Mouse (Mus musculus): Measurements from ENCODE around the gene Hdac11.
"Not testable (repeated sequence)": the region's sequence is repeated elsewhere in the genome, so short reads cannot be mapped to it uniquely, and the experiment has no call there.

Hdac11 gene

DNA sequence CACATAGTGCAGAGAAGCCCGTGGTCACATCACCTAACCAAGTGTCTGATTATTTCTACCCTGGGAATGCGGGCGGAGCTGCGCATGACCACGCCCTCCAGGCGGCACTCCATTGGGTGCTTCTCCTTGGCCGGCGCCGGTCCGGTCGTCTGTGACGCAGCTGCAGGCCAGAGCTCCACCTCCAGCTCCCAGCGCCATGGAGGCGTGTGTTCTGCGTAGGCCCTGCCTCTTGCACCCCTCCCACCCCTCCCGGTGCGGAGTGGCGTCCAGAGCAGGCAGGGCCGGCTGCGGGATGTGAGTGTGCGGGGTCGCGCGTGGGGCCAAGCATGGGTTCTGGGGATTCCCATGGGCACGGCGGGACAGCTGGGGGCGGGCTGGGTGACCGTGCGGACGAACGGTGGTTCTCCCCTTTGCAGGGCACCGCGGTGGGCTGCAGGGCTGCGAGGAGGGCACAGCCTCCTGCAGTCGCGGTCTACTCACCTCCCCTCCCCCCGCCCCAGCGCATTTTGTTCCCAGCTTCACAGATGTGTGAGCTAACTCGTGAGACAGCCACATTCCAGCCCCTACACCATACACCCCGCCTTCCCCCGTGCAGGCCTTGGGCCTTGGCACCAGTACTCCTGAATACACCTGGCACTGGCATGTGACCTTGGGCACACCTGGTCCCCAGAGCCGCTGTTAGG, at the start of gene Hdac11:
TSS of gene Hdac11 (plus strand) at position 112 of the 683 bp plus-strand sequence.
- DNase-seq (ENCODE audit: low spot score), result peak; percentile 64

GRCm38 (mm10) chr6:91108301-91108916, 48.1 kb upstream of the Hdac11 start:
- no peak for DNase-seq (ENCODE audit: low spot score)

- no peak for DNase-seq (ENCODE audit: low spot score)
These were observed 47.5 kb upstream of the Hdac11 start for GRCm38 (mm10) chr6:91108917-91109450.

GRCm38 (mm10) chr6:91109489-91109888, 47.0 kb upstream of the Hdac11 start:
- no peak for DNase-seq (ENCODE audit: low spot score)

DNA sequence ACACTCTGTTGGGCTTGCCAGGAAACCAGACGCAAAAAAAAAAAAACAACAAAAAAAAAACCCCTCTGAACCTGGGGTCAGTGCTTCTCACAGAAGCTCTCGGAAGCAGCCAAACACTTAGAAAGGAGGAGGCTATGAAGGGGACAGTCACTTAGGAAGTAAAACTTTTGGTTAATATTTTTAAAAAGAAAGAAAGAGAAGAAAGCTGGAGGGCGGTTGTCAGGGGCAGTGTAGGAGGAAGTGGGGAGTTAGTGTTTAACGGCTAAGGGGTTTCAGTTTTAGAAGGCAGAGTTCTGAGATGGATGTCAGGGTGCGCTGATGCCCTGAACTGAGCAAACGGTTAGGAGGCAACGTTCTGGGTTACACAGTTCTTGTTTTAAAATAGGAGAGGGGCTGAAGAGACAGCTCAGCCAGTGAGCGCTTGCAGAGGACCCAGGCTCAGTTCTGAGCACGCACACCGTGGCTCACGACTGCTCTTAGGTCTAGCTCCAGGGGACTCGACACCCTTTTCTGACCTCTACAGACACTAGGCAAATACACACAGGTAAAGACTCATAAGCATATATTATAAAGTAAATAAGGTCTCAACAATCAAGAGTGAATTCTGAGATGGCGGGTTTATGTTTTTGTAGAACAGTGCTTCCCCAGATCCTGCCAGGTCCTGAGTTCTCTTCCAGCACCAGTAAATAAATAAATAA, 46.0 kb upstream of the Hdac11 start:
- no peak for DNase-seq (ENCODE audit: low spot score)

DNA sequence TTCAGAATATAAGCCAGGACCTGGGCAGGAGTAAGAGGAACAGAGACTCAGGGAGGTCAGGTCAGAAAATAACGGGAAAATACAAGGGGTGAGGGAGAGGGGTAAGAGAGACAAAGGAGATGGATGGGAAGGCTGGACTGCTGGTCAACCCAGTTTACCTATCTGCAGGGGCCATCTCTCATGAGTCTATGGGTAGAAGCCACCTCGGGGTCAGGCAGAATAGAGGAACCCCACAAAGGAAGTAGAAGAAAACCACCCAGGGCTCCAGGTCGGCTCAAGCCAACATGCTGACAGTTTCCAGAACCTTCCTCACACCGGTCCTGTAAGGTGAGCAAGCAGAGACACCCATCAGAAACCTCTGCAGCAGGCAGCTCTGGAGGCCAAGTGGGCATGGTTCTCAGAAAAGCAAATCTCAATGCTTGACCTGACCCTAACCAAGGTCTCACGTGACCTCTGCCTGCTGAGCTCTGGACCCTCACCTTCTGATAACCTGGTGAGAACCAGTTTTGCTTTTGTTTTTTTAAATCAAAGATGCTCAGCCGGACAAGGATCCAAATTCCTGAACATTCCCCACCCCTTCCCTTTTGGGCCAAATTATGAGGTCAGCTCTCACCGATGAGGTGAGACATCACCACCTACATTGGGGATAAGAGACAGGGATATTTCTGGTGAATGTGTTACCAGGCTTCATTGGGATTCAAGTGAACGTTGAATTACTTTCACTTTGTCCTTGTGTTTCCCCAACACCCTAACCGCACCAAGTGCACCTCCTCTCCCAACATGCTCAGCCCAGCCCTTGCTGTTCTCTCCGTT, 45.1 kb upstream of the Hdac11 start:
- no peak for DNase-seq (ENCODE audit: low spot score)

DNA sequence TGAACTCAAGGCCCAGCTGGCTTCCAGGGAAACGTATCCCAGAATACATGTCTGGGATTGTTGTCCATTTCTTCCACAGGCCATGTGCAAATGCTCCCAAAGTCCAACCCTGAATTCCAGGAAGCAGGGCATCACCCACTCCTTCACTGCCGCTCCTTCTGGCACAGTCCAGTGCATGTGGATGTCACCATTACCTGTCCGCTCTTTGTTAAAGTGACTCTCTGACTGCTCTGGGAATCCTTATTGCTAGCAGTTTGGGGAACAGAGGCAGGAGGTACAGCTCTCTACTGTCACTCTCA, 44.6 kb upstream of the Hdac11 start:
- DNase-seq (ENCODE audit: low spot score), result no peak

GRCm38 (mm10) chr6:91114716-91115115, 41.7 kb upstream of the Hdac11 start:
- DNase-seq (ENCODE audit: low spot score), result no peak

DNA sequence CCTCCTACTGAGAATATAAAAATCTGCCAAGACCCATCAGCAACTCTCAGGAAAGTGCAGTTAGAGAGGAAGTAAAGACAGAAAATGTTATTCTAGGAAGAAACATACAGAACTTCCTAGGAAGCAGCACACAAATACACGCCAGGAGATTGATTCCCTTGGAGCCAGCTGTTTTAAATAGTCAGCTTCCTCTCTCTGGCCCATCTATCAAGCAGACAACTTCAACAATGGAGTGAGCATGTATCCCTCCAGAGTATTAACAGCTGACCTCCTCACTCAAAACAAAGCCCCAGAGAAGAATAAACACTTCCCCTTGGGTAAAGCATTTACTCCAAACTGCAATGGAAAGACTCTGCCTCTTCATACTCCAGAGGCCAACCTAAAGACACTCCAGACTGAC, 41.3 kb upstream of the Hdac11 start:
- no peak for DNase-seq (ENCODE audit: low spot score)

- DNase-seq (ENCODE audit: low spot score), result no peak
These were observed 40.6 kb upstream of the Hdac11 start for GRCm38 (mm10) chr6:91115863-91116243.

DNA sequence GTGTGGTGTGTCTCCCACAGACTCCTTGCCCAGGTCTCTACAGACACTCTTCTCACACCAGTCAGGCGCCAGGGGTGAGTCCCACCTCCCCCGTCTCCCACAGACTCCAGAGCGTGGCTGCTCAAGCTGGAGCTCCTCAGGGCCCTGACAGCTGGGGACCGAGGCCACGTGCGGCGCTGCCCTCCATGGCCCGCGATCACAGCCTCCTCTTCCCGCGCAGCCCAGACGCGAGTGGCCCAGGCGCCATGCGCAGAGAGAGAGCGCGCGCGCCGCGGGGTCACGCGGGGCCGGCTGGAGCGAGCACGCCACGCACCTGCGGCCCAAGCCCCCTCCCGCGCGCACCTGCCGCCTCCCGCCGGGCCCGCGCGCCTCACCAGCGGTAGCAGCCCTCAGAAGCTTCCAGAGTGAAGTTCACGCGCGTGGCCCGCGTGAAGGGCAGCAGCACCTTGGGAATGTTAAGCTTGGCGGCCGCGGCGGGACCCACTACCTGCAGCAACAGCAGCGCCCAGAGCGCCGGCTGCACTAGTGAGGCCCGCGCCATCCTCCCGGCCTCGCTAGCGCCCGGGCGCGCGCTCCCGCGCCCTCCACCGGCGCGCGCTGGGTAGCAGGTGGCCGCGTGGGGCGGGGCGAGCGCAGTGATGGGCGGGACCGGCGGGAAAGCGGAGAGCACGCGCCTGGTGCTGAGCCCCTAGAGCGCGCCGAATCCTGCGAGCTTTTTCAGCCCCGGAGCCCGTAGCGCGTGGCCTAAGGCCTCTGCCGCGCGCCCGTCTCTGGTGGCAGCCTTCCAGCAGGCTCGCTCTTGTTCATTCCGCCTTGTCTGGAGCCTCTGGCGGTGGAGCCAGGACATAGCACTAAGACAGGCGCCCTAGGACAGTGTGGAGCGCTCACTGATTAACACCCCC, 40.0 kb upstream of the Hdac11 start, which contains the start of gene Nup210:
TSS of gene Nup210 (minus strand) at position 586 of the 902 bp plus-strand sequence.
- peak; percentile 85 for DNase-seq (ENCODE audit: low spot score)

- no peak for DNase-seq (ENCODE audit: low spot score)
These were observed 39.3 kb upstream of the Hdac11 start for GRCm38 (mm10) chr6:91117149-91117548.

DNA sequence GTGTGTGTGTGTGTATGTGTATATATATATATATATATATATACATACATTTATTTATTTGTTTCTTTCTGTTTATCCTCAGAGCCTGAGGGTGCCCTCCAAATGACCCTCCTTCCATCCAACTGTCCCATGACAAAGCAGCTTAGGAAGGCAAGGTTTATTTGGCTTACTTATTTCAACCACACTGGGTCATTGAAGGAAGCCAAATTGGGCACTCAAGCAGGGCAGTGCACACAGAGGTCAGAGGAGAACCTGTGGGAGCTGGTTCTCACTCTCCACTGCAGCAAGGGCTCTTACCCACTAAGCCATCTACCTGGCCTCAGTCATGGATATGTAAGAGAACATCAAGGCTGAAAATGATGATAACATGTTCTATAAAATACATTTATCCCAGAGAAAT, 37.9 kb upstream of the Hdac11 start:
- no peak for DNase-seq (ENCODE audit: low spot score)

GRCm38 (mm10) chr6:91120206-91120605, 36.3 kb upstream of the Hdac11 start:
- no peak for DNase-seq (ENCODE audit: low spot score)

DNA sequence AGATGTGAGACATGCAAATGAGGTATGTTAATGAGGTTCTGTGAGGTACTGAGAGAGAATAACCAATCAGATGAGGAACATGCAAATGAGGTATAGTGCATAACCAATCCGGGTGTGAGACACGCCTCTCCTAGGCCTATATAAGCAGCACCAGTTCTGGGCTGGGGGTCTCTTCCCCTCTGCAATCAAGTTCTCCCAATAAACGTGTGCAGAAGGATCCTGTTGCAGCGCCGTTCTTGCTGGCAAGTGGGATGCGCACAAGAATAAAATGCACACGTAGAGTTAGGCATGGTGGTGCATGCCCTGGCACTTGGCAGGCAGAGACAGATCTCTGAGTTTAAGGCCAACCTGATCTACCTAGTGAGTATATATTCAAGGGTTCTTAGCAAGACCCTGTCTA, 35.4 kb upstream of the Hdac11 start:
- DNase-seq (ENCODE audit: low spot score), result not testable (repeated sequence)

DNA sequence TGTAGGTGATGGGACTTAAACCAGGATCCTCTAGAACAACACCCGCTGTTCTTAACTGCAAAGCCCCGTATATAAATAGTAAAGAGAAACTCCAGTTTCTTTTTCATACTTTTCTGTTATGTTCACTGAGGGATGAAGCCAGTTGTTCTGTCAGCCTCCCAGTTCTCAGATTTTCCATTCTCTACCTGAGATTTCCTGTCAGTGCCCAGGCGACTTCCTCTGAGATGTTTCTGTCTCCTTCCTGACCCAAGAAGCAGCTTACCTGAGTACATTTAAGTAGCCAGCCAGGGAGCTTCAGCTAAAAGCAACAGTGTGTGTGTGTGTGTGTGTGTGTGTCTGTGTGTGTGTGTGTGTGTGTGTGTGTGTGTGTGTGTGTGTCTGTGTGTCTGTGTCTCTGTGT, 33.0 kb upstream of the Hdac11 start:
- DNase-seq (ENCODE audit: low spot score), result no peak

DNA sequence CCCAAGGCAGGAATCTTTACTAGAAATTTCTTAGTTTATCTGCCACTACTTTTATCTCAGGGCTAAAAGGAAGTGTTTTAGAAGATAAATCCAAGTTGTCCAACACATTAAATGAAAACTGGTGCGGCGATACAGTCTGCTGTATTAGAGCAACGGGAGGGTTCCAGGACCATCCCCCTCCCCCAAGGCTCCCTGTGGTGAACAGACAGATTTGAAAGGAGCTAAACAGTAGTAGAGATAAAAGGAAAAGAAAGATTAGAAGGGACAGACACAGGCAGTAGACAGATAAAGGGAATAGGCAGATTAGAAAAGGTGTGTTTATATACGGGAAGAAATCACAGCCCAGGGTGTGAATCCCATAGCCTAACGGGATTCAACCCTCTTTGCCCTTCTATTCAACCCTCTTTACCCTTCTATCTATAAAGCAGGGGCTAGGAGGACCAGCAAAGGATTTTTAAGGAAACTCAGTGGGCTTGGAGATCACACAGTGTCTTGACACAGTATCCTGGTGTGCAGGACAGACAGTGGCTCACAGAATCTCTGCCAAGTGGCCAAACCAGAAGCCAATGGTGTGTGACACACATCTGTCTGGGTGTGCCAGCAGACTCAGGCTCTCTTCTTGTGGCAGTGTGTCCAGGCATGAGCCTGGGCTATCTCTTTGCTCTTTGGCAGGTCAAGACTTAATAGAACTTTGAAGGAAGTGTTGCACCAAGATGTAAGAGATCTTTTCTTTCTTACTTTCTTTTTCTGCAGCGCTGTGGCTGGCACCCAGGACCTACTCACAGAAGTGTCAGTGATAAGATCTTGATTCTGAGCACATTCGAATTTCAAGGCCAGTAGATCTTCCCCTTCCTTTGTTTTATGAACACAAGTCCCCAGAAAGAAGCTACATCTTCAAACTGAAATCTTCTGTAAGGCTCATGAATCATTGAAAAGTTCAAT, 31.9 kb upstream of the Hdac11 start:
- DNase-seq (ENCODE audit: low spot score), result no peak

DNA sequence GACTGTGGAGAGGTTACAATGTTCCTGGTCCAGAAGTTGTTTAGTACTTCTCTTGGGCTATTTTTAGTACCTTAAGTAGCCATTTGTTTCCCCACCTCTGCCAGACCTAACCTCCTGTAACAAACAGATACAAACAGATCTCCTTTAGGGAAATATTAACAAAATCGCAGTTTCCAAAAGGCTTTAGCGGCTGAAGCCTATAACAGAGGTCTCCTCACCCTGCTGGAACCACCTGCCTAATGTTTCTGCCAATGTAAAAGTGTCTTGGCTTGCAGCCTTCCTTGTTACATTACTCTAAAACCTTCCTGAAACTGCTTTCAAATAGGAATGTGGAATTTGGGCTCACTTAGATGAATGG, 31.3 kb upstream of the Hdac11 start:
- DNase-seq (ENCODE audit: low spot score), result no peak

DNA sequence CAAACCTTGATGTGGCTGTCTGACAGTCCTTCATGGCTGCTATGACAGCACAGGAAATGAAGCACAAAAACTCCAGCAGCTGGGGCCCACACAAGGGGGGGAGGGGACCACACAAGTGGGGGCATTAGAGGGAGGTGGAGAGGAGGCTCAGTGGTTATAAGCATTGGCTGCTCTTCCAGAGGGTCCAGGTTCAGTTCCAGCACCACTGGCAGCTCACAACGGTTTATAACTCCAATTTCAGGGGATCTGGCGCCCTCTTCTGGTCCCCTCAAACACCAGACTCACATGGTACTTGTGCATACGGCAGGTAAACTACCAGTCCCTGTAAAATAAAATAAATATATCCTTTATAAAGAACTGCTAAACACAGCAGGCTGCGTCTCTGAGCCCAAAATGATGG, 27.5 kb upstream of the Hdac11 start:
- DNase-seq (ENCODE audit: low spot score), result no peak

DNA sequence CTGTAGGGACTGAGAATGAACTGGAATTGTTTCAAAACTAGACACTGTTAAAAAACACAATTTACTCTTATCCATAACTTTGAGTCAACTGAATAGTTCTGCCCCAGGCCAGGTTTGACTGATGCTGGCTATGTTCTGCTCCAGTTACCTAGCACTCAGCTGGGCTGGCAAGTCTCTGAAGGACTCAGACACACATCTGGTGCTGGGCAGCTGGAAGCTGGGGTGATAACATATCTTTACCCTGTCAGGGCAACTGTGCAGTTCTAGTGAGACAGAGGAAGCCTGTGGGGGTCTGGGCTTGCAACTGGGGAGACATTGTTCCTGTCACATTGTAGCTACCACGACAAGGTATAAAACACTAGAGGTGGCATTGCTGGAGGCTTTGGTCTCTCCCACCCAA, 25.6 kb upstream of the Hdac11 start:
- no peak for DNase-seq (ENCODE audit: low spot score)

Measured in ovary, postnatal 10 days (tissue).